Mouse (Mus musculus): ENCODE measurements around the gene Pbld1. TPM values are rescaled to one million over a fixed set of nuclear protein-coding genes. Genes with fewer than 3 reads are reported as not detected.
"Not testable (repeated sequence)": the region's sequence is repeated elsewhere in the genome, so short reads cannot be mapped to it uniquely, and the experiment has no call there.

Pbld1 gene
- polyA plus RNA-seq, 1 experiment = 0.31 TPM

- H3K4me3 ChIP-seq = no peak overlapping the region
- TF ChIP-seq MAX (IDR thresholded peaks at IDR 0.05; ENCODE audit: low read depth) = no peak
- TF ChIP-seq TCF3 (IDR thresholded peaks at IDR 0.05; ENCODE audit: insufficient read length, low read depth) = no peak
- no peak for TF ChIP-seq MYOG (IDR thresholded peaks at IDR 0.05; ENCODE audit: control insufficient read depth in 1 of 3, insufficient read depth in 1 of 3, insufficient read length in 2 of 3, low read depth in 2 of 3)
- no peak for TF ChIP-seq TCF12 (IDR thresholded peaks at IDR 0.05; ENCODE audit: insufficient read depth, poor library complexity, severe bottlenecking)
- no peak for TF ChIP-seq CEBPB (IDR thresholded peaks at IDR 0.05; ENCODE audit: insufficient read depth, poor library complexity, severe bottlenecking)
- TF ChIP-seq POLR2AphosphoS2 (IDR thresholded peaks at IDR 0.05; ENCODE audit: insufficient read length, low read depth) = no peak
- TF ChIP-seq USF1 (IDR thresholded peaks at IDR 0.05; ENCODE audit: low read depth) = no peak
- TF ChIP-seq POLR2A (IDR thresholded peaks at IDR 0.05; ENCODE audit: insufficient read length, low read depth) = no peak
- TF ChIP-seq REST (IDR thresholded peaks at IDR 0.05; ENCODE audit: insufficient read depth, insufficient read length) = no peak
- no peak for TF ChIP-seq E2F4 (IDR thresholded peaks at IDR 0.05; ENCODE audit: insufficient read depth)
- TF ChIP-seq MYOD1 (IDR thresholded peaks at IDR 0.05; ENCODE audit: control insufficient read depth in 1 of 3, insufficient read length in 2 of 3, low read depth in 2 of 3) = no peak
- TF ChIP-seq SRF (IDR thresholded peaks at IDR 0.05; ENCODE audit: control insufficient read depth, insufficient read length, low read depth) = no peak
- H3K27me3 ChIP-seq (ENCODE audit: control insufficient read depth, insufficient read depth, insufficient read length) = no peaks in the 10 kb centered on the region
- no peak overlapping the region for H3K4me2 ChIP-seq (ENCODE audit: low read depth)
- H3K36me3 ChIP-seq (ENCODE audit: control insufficient read depth, insufficient read depth) = no peaks in the 10 kb centered on the region
- no peak overlapping the region for H3ac ChIP-seq (ENCODE audit: control insufficient read depth, insufficient read length)
- H3K79me2 ChIP-seq (ENCODE audit: control insufficient read depth, insufficient read depth) = no peaks in the 10 kb centered on the region
Measured at GRCm38 (mm10) chr10:63047751-63048150, 12.2 kb upstream of the Pbld1 start.

GRCm38 (mm10) chr10:63049106-63049505 is 10.9 kb upstream of the Pbld1 start:
- no peaks in the 10 kb centered on the region for H3K27me3 ChIP-seq (ENCODE audit: control insufficient read depth, insufficient read depth, insufficient read length)
- no peaks in the 10 kb centered on the region for H3K79me2 ChIP-seq (ENCODE audit: control insufficient read depth, insufficient read depth)
- H3K4me2 ChIP-seq (ENCODE audit: low read depth) = no peak overlapping the region
- no peak overlapping the region for H3K4me3 ChIP-seq
- no peak overlapping the region for H3ac ChIP-seq (ENCODE audit: control insufficient read depth, insufficient read length)
- TF ChIP-seq MYOD1 (IDR thresholded peaks at IDR 0.05; ENCODE audit: control insufficient read depth in 1 of 3, insufficient read length in 2 of 3, low read depth in 2 of 3) = no peak
- TF ChIP-seq TCF12 (IDR thresholded peaks at IDR 0.05; ENCODE audit: insufficient read depth, poor library complexity, severe bottlenecking) = no peak
- TF ChIP-seq CEBPB (IDR thresholded peaks at IDR 0.05; ENCODE audit: insufficient read depth, poor library complexity, severe bottlenecking) = no peak
- no peak for TF ChIP-seq POLR2A (IDR thresholded peaks at IDR 0.05; ENCODE audit: insufficient read length, low read depth)
- TF ChIP-seq MYOG (IDR thresholded peaks at IDR 0.05; ENCODE audit: control insufficient read depth in 1 of 3, insufficient read depth in 1 of 3, insufficient read length in 2 of 3, low read depth in 2 of 3) = no peak
- H3K36me3 ChIP-seq (ENCODE audit: control insufficient read depth, insufficient read depth) = no peaks in the 10 kb centered on the region

GRCm38 (mm10) chr10:63051267-63051666 is 8.7 kb upstream of the Pbld1 start:
- H3K27me3 ChIP-seq (ENCODE audit: control insufficient read depth, insufficient read depth, insufficient read length) = no peaks in the 10 kb centered on the region
- TF ChIP-seq POLR2AphosphoS2 (IDR thresholded peaks at IDR 0.05; ENCODE audit: insufficient read length, low read depth) = no peak
- no peak for TF ChIP-seq POLR2A (IDR thresholded peaks at IDR 0.05; ENCODE audit: insufficient read length, low read depth)
- no peak for TF ChIP-seq TCF12 (IDR thresholded peaks at IDR 0.05; ENCODE audit: insufficient read depth, poor library complexity, severe bottlenecking)
- TF ChIP-seq REST (IDR thresholded peaks at IDR 0.05; ENCODE audit: insufficient read depth, insufficient read length) = no peak
- TF ChIP-seq E2F4 (IDR thresholded peaks at IDR 0.05; ENCODE audit: insufficient read depth) = no peak
- TF ChIP-seq MAX (IDR thresholded peaks at IDR 0.05; ENCODE audit: low read depth) = no peak
- TF ChIP-seq TCF3 (IDR thresholded peaks at IDR 0.05; ENCODE audit: insufficient read length, low read depth) = no peak
- no peak for TF ChIP-seq SRF (IDR thresholded peaks at IDR 0.05; ENCODE audit: control insufficient read depth, insufficient read length, low read depth)
- TF ChIP-seq MYOG (IDR thresholded peaks at IDR 0.05; ENCODE audit: control insufficient read depth in 1 of 3, insufficient read depth in 1 of 3, insufficient read length in 2 of 3, low read depth in 2 of 3) = no peak
- TF ChIP-seq CEBPB (IDR thresholded peaks at IDR 0.05; ENCODE audit: insufficient read depth, poor library complexity, severe bottlenecking) = no peak
- TF ChIP-seq MYOD1 (IDR thresholded peaks at IDR 0.05; ENCODE audit: control insufficient read depth in 1 of 3, insufficient read length in 2 of 3, low read depth in 2 of 3) = no peak
- no peak for TF ChIP-seq USF1 (IDR thresholded peaks at IDR 0.05; ENCODE audit: low read depth)
- no peak overlapping the region for H3K4me3 ChIP-seq
- H3K4me2 ChIP-seq (ENCODE audit: low read depth) = no peak overlapping the region
- H3K79me2 ChIP-seq (ENCODE audit: control insufficient read depth, insufficient read depth) = no peaks in the 10 kb centered on the region
- no peak overlapping the region for H3ac ChIP-seq (ENCODE audit: control insufficient read depth, insufficient read length)
- no peaks in the 10 kb centered on the region for H3K36me3 ChIP-seq (ENCODE audit: control insufficient read depth, insufficient read depth)

- Histone ChIP-seq H3K36me3 (ENCODE audit: control insufficient read depth, insufficient read depth) (no peaks in the 10 kb centered on the region), H3K4me3 (no peak overlapping the region), H3ac (ENCODE audit: control insufficient read depth, insufficient read length) (no peak overlapping the region), H3K27me3 (ENCODE audit: control insufficient read depth, insufficient read depth, insufficient read length) (no peaks in the 10 kb centered on the region), H3K4me2 (ENCODE audit: low read depth) (no peak overlapping the region), H3K79me2 (ENCODE audit: control insufficient read depth, insufficient read depth) (no peaks in the 10 kb centered on the region)
- TF ChIP-seq MAX (IDR thresholded peaks at IDR 0.05; ENCODE audit: low read depth) = no peak
- TF ChIP-seq MYOG (IDR thresholded peaks at IDR 0.05; ENCODE audit: control insufficient read depth in 1 of 3, insufficient read depth in 1 of 3, insufficient read length in 2 of 3, low read depth in 2 of 3) = no peak
- no peak for TF ChIP-seq POLR2A (IDR thresholded peaks at IDR 0.05; ENCODE audit: insufficient read length, low read depth)
- no peak for TF ChIP-seq USF1 (IDR thresholded peaks at IDR 0.05; ENCODE audit: low read depth)
- TF ChIP-seq TCF12 (IDR thresholded peaks at IDR 0.05; ENCODE audit: insufficient read depth, poor library complexity, severe bottlenecking) = no peak
- TF ChIP-seq POLR2AphosphoS2 (IDR thresholded peaks at IDR 0.05; ENCODE audit: insufficient read length, low read depth) = no peak
- TF ChIP-seq TCF3 (IDR thresholded peaks at IDR 0.05; ENCODE audit: insufficient read length, low read depth) = no peak
- TF ChIP-seq REST (IDR thresholded peaks at IDR 0.05; ENCODE audit: insufficient read depth, insufficient read length) = no peak
- no peak for TF ChIP-seq SRF (IDR thresholded peaks at IDR 0.05; ENCODE audit: control insufficient read depth, insufficient read length, low read depth)
Measured at GRCm38 (mm10) chr10:63052011-63052410, 8.0 kb upstream of the Pbld1 start.

- H3K36me3 ChIP-seq (ENCODE audit: control insufficient read depth, insufficient read depth) = no peaks in the 10 kb centered on the region
- no peak overlapping the region for H3K4me3 ChIP-seq
- H3K27me3 ChIP-seq (ENCODE audit: control insufficient read depth, insufficient read depth, insufficient read length) = no peaks in the 10 kb centered on the region
- H3K79me2 ChIP-seq (ENCODE audit: control insufficient read depth, insufficient read depth) = no peaks in the 10 kb centered on the region
- H3K4me2 ChIP-seq (ENCODE audit: low read depth) = no peak overlapping the region
- TF ChIP-seq MYOG (IDR thresholded peaks at IDR 0.05; ENCODE audit: control insufficient read depth in 1 of 3, insufficient read depth in 1 of 3, insufficient read length in 2 of 3, low read depth in 2 of 3) (no peak), MAX (IDR thresholded peaks at IDR 0.05; ENCODE audit: low read depth) (no peak), MYOD1 (IDR thresholded peaks at IDR 0.05; ENCODE audit: control insufficient read depth in 1 of 3, insufficient read length in 2 of 3, low read depth in 2 of 3) (no peak), CEBPB (IDR thresholded peaks at IDR 0.05; ENCODE audit: insufficient read depth, poor library complexity, severe bottlenecking) (no peak), TCF12 (IDR thresholded peaks at IDR 0.05; ENCODE audit: insufficient read depth, poor library complexity, severe bottlenecking) (no peak), USF1 (IDR thresholded peaks at IDR 0.05; ENCODE audit: low read depth) (no peak), REST (IDR thresholded peaks at IDR 0.05; ENCODE audit: insufficient read depth, insufficient read length) (no peak), POLR2A (IDR thresholded peaks at IDR 0.05; ENCODE audit: insufficient read length, low read depth) (no peak), E2F4 (IDR thresholded peaks at IDR 0.05; ENCODE audit: insufficient read depth) (no peak), TCF3 (IDR thresholded peaks at IDR 0.05; ENCODE audit: insufficient read length, low read depth) (no peak), SRF (IDR thresholded peaks at IDR 0.05; ENCODE audit: control insufficient read depth, insufficient read length, low read depth) (no peak), POLR2AphosphoS2 (IDR thresholded peaks at IDR 0.05; ENCODE audit: insufficient read length, low read depth) (no peak)
- no peak overlapping the region for H3ac ChIP-seq (ENCODE audit: control insufficient read depth, insufficient read length)
Measured at GRCm38 (mm10) chr10:63053007-63053406, 7.0 kb upstream of the Pbld1 start.

- not testable (repeated sequence) for H3ac ChIP-seq (ENCODE audit: control insufficient read depth, insufficient read length); H3K4me2 ChIP-seq (ENCODE audit: low read depth); H3K79me2 ChIP-seq (ENCODE audit: control insufficient read depth, insufficient read depth); H3K36me3 ChIP-seq (ENCODE audit: control insufficient read depth, insufficient read depth); H3K4me3 ChIP-seq; H3K27me3 ChIP-seq (ENCODE audit: control insufficient read depth, insufficient read depth, insufficient read length)
Measured at GRCm38 (mm10) chr10:63054071-63054470, 5.9 kb upstream of the Pbld1 start.
